Mouse (Mus musculus) heart, adult 8-10 months (tissue): Measurements from ENCODE around the gene Scgb1b2. TPM values are rescaled to one million over a fixed set of nuclear protein-coding genes. Genes with fewer than 3 reads are reported as not detected.

Experiments
- DNase-seq: peaks from one replicate; pipeline ENCODE4 v3.0.0; 2022; ENCODE audit warnings: low spot score
- total RNA-seq, 4 experiments: library from RNA; stranded (reverse); gene quantifications; 2 replicates each; pipeline ENCODE4 v1.2.4; 2022

The Scgb1b2 gene
- not detected for total RNA-seq

DNA sequence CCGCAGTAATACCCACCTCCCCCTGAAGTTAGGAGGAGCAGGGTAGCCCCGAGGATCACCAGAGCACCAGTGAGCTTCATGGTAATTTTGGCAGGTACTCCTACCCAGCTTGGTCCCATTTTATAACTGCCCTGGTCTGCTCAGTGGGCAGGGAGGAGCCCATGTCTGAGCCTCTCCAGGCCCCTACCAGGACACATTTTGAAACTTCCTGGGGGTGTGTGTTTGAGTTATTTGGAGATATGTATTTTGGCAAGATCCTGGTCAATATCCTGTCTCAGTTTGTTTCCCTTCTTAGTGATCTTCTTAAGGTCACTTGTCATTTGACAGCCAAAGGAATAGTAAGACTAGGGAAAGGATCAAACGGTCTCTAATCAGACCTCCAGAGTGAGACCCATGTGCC is at the start of gene Scgb1b2:
Gene Scgb1b2, minus strand, starts transcription at position 101 of the 400 bp plus-strand sequence.
- no peak for DNase-seq

DNA sequence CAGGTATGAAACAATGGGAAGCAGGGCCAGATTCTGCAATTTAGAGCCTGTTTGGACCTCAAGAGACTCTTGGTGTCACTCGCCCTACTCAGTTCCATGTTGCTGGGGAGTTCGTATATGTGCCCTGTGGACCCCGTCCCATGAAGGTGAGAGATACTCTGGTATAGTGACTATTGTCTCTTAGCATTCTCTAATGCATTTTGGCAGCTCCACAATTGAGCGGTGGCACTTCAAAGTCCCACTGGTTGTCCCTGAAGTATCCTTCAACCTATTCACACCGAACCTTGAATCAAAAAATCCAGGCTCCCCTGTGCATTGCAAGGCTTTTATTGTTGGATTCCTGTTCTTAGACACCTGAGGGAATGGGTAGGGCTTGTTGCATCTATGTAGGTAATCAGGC is 1.4 kb downstream of the Scgb1b2 start, which contains the start of gene Scgb2b2:
Gene Scgb2b2, plus strand, starts transcription at position 301 of the 400 bp plus-strand sequence.
- DNase-seq: no peak

Other genes starting within 250 kb of the Scgb1b2 start
- gene Fxyd5, start 249.3 kb downstream of the Scgb1b2 start, total RNA-seq: 10 to 100 TPM; 22.7 to 35.0 (median 28.4) TPM
- 1 to 10 TPM in 2 of 4 experiments, under 1 TPM in 2; 0.49 to 1.5 (median 1.1) TPM for gene Fxyd7, start 240.4 kb downstream of the Scgb1b2 start, total RNA-seq
- gene Fxyd1, start 234.6 kb downstream of the Scgb1b2 start, total RNA-seq: 1,000 to 10,000 TPM in 2 of 4 experiments, 100 to 1,000 TPM in 2; 843 to 1,156 (median 1,037) TPM
- 1 to 10 TPM; 2.6 to 3.8 (median 3.4) TPM for gene Lgi4, start 232.5 kb downstream of the Scgb1b2 start, total RNA-seq
- 1 to 10 TPM in 2 of 4 experiments, under 1 TPM in 2; 0.71 to 4.8 (median 1.6) TPM for gene Fxyd3, start 215.1 kb downstream of the Scgb1b2 start, total RNA-seq
- gene Hpn, start 176.5 kb downstream of the Scgb1b2 start, total RNA-seq: 1 to 10 TPM; 2.2 to 3.7 (median 2.6) TPM
- 10 to 100 TPM; 36.1 to 54.8 (median 38.3) TPM for gene Scn1b, start 164.8 kb downstream of the Scgb1b2 start, total RNA-seq
- gene Gramd1a, start 135.9 kb downstream of the Scgb1b2 start, total RNA-seq: 10 to 100 TPM; 26.6 to 42.2 (median 33.0) TPM
- not detected for gene Scgb2b2, start 1.3 kb downstream of the Scgb1b2 start, total RNA-seq
- not detected for gene Scgb2b3, start 70.3 kb upstream of the Scgb1b2 start, total RNA-seq
- not detected for gene Scgb1b3, start 83.8 kb upstream of the Scgb1b2 start, total RNA-seq